ENCODE assay signal across 46 mouse cellular contexts in genomic region chr5:137161853-137162252, GRCm38 (mm10). TPM values are rescaled to one million over a fixed set of nuclear protein-coding genes. Genes with fewer than 3 reads are reported as not detected.
"Had no signal": no experiment of that assay in that cellular context is flagged by ENCODE, and none has a peak within 500 bp of the region (broad histone marks: within the 10 kb centered on the region; RNA-seq: fewer than 3 reads in every experiment).

No protein-coding gene starts in this region.

- H3K9me3 ChIP-seq: heart, embryonic 15.5 days; intestine, embryonic 15.5 days had no signal

- H3K4me2 ChIP-seq: heart, embryonic 11.5 days; heart, embryonic 12.5 days; heart, embryonic 13.5 days; heart, embryonic 15.5 days; hindbrain, embryonic 12.5 days; hindbrain, embryonic 13.5 days; hindbrain, embryonic 14.5 days; hindbrain, embryonic 15.5 days; intestine, embryonic 15.5 days; kidney, embryonic 15.5 days had no signal

- ATAC-seq: hindbrain, embryonic 16.5 days; hindbrain, postnatal 0 days; inflammation-experienced regulatory T-cells, adult 6 months; intestine, embryonic 15.5 days; intestine, embryonic 16.5 days; intestine, postnatal 0 days had no signal

- DNase-seq: heart, postnatal 10 days; heart, postnatal 14 days; heart, postnatal 36 days; heart, postnatal 4 days; kidney, adult 11 months; kidney, adult 18-20 months; kidney, adult 2 months; kidney, adult 8-10 months; kidney, adult 9 months; kidney, postnatal 10 days; kidney, postnatal 14 days; kidney, postnatal 36 days; kidney, postnatal 4 days; layer of hippocampus, adult 9-11 months; layer of hippocampus, postnatal 36 days had no signal

- H3K4me1 ChIP-seq: heart, embryonic 10.5 days; heart, embryonic 12.5 days; heart, embryonic 13.5 days; heart, embryonic 15.5 days; hindbrain, embryonic 10.5 days; hindbrain, embryonic 12.5 days; hindbrain, embryonic 13.5 days; hindbrain, embryonic 15.5 days; intestine, embryonic 15.5 days; kidney, embryonic 15.5 days had no signal

- H3K36me3 ChIP-seq: heart, embryonic 10.5 days; heart, embryonic 12.5 days; heart, embryonic 13.5 days; heart, embryonic 15.5 days; hindbrain, embryonic 10.5 days; hindbrain, embryonic 12.5 days; hindbrain, embryonic 13.5 days; hindbrain, embryonic 15.5 days; intestine, embryonic 15.5 days; kidney, embryonic 15.5 days had no signal

- H3K27me3 ChIP-seq: hindbrain, embryonic 12.5 days; hindbrain, embryonic 13.5 days; hindbrain, embryonic 15.5 days; intestine, embryonic 15.5 days had no signal

- H3K27ac ChIP-seq: heart, embryonic 10.5 days; heart, embryonic 13.5 days; heart, embryonic 15.5 days; hindbrain, embryonic 10.5 days; hindbrain, embryonic 12.5 days; hindbrain, embryonic 13.5 days; hindbrain, embryonic 14.5 days; hindbrain, embryonic 15.5 days; hindbrain, postnatal 0 days; intestine, embryonic 15.5 days; kidney, embryonic 15.5 days; kidney, postnatal 0 days; layer of hippocampus, adult 2 months had no signal

- H3K9ac ChIP-seq: heart, embryonic 12.5 days; heart, embryonic 13.5 days; heart, embryonic 15.5 days; hindbrain, embryonic 12.5 days; hindbrain, embryonic 13.5 days; hindbrain, embryonic 14.5 days; hindbrain, embryonic 15.5 days; intestine, embryonic 15.5 days; kidney, embryonic 15.5 days had no signal

- H3K4me3 ChIP-seq: heart, embryonic 10.5 days; heart, embryonic 12.5 days; heart, embryonic 13.5 days; heart, embryonic 15.5 days; hindbrain, embryonic 10.5 days; hindbrain, embryonic 12.5 days; hindbrain, embryonic 13.5 days; hindbrain, embryonic 15.5 days; intestine, embryonic 15.5 days; kidney, embryonic 15.5 days; layer of hippocampus, adult 2 months had no signal

RNA-seq across cellular contexts. Expression of gene Muc3, which starts 12.7 kb away (rescaled TPM):
- total RNA-seq: heart, postnatal 10 days; heart, postnatal 14 days; heart, postnatal 25 days; heart, postnatal 36 days; heart, postnatal 4 days; hindbrain, postnatal 0 days; layer of hippocampus, adult 18-20 months; layer of hippocampus, adult 2 months; layer of hippocampus, adult 8-10 months; layer of hippocampus, postnatal 10 days; layer of hippocampus, postnatal 14 days; layer of hippocampus, postnatal 25 days; layer of hippocampus, postnatal 36 days had no signal
- polyA plus RNA-seq: heart, embryonic 10.5 days; heart, embryonic 11.5 days; heart, embryonic 12.5 days; heart, embryonic 14.5 days; heart, embryonic 15.5 days; heart, postnatal 0 days; hindbrain, embryonic 10.5 days; hindbrain, embryonic 11.5 days; hindbrain, embryonic 12.5 days; hindbrain, embryonic 13.5 days; hindbrain, embryonic 14.5 days; hindbrain, embryonic 15.5 days; hindbrain, embryonic 16.5 days; hindbrain, postnatal 0 days; inflammation-experienced regulatory T-cells, adult 6 months; kidney, adult 2 months; kidney, embryonic 14.5 days; kidney, embryonic 15.5 days; kidney, embryonic 16.5 days had no signal

RNA-seq across cellular contexts. Expression of gene Muc3a, which starts 50.3 kb away (rescaled TPM):
- total RNA-seq: hematopoietic stem cell, adult 5-6 weeks; hindbrain, postnatal 0 days had no signal
- polyA plus RNA-seq: heart, embryonic 13.5 days; heart, embryonic 14.5 days; heart, postnatal 0 days; hindbrain, embryonic 12.5 days had no signal
